Mouse (Mus musculus): ENCODE data around the gene Gadd45b.

- TF ChIP-seq USF1 (IDR thresholded peaks at IDR 0.05; ENCODE audit: low read depth, low read length) (no peak), CTCF (conservative IDR thresholded peaks at IDR 0.05 in 1 of 2, IDR thresholded peaks at IDR 0.05 in 1 of 2; ENCODE audit: low read depth in 2 of 2, low read length in 2 of 2) (no peak), NRF1 (IDR thresholded peaks at IDR 0.05; ENCODE audit: low read depth, low read length) (no peak), POLR2A (IDR thresholded peaks at IDR 0.05; ENCODE audit: low read depth, low read length) (no peak), RCOR1 (conservative IDR thresholded peaks at IDR 0.05; ENCODE audit: low read depth, low read length) (no peak)
Measured at GRCm38 (mm10) chr10:80921923-80922322, 8.0 kb upstream of the Gadd45b start.

Measured in CH12.LX (cell line).